Mouse (Mus musculus): ENCODE results near the gene Sass6. TPM values are rescaled to one million over a fixed set of nuclear protein-coding genes. Genes with fewer than 3 reads are reported as not detected.
"Not testable (repeated sequence)": the region's sequence is repeated elsewhere in the genome, so short reads cannot be mapped to it uniquely, and the experiment has no call there.

Sass6 gene
- total RNA-seq, 2 experiments from 2014 or later: 2.6 to 3.3 TPM

DNA sequence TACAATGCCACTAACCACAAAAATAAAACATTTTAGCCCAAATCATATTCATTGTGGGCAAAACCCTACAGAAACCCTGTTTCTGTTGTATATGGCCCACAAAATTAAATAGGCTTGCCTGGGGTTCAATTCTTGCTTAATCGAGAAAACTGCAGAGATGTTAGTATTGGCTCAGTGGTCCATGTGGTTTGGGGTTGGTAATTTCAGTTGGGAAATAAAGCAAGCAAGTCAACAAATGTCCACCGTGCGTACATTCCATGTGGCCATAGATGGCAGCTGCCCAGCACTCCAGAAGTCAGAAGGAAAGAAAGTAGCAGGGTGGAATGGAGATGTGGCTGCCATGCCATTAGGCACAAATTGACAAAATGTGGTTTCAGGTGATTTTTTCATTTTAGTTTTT is 38.2 kb downstream of the Sass6 start:
- DNase-seq: no peak

DNA sequence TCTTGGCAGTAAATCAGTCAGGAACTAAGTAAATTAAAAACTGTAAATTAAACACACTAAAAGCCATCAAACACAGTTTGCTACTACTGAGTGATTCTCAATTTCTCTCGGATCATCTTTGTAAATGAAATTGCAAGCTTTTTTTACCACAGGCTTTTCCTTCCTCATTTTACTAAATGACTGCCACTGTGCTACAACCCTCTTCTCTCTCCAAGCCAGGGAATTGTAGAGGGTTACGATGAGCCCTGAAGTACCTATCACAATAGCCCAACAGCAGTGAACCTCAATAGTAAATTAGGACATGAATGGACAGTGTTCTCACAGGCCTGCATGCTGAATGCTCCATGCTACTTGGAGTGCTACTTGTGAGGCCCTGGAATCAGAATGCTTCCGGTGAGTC is 39.3 kb downstream of the Sass6 start:
- no peak for DNase-seq

DNA sequence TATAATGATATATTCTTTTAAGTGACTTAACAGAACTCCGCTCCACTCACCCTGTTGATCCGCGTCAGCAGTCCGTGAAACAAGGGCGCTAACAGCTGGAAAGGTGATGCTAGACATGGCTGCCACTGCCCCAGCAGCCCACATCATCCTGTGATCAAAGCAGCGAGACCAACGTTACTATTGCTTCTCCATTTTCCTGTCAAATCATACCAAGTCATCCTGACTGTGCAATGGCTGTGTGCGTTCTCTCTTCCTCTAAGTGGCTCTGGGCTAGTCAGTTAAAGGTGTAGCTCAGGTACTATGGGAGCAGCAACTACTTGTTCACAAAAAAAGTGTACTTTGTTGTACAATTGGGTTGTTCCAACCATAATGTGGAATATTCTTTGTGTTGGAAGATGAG is 40.1 kb downstream of the Sass6 start:
- no peak for DNase-seq

DNA sequence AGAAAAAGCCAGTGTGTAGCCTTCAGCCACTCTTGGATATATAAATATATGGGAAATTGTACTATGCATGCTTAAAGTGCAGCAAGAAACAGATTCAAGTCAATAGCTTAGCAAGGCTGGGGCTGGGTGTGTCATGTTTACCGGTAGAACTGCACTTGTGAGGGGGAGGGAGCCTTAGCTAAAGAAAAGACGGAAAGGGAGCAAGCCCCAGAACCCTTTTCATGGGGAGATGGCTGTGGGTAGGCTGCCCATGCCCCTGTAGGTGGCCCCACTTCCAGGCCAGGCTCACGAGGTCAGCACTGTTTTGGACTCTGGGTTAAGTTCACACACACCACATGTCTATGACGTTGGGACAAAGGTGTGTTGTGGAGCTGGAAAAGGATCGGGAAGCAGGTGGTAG is 41.0 kb downstream of the Sass6 start:
- DNase-seq: no peak

DNA sequence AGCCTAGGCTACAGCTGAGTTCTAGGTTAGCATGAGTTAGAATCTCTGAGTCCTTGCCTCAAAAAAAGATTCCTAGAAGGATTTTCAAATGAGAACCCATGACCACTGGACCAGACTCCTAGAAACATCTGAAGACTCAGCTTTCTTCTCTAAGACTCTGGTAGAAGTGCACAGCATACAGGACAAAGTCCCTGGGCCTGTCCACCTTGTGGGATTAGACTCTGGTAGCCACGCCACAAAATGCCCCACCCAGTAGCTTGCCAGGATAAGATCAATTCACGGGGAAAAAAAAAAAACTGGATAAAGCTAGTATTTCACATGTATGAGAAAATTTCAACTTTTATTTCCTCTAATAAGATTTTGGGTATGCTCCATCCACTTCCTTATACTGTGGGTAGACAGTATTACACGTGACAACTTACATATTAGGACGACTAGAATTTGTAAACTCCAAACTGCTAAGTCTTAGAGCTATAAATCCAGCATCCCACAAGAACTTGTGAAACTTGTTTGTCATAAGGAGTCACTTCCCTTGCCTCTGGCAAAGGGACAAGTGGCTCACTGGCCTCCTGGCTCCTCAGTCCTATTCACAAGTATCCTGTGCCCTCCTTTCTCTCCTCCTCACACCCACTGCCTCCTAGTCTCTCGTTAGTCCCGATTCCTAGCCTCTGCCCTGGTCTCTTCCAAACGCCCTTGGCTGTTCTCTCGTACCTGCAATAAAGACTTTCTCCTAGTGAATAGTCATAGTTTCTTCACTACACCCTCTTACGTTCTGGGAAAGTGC is 43.1 kb downstream of the Sass6 start:
- DNase-seq: no peak

DNA sequence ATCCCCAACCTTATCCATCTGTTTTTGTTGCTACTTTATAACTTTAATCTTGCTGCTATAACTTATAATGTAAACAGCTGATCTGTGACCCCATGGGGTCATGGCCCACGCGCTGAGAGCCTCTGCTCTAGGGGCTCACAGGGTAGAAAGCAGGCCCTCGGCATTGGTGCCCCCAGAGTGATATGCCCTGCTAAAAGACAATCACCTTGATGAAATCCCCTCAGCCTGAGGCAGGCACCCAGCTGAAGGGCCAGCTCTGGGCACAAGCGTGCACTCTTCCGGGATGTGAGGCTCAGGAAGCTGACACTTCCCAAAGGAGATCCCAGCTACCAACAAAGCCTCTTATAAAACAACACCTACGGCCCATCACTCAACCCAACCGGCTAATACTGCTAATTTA is 43.8 kb downstream of the Sass6 start:
- no peak for DNase-seq

DNA sequence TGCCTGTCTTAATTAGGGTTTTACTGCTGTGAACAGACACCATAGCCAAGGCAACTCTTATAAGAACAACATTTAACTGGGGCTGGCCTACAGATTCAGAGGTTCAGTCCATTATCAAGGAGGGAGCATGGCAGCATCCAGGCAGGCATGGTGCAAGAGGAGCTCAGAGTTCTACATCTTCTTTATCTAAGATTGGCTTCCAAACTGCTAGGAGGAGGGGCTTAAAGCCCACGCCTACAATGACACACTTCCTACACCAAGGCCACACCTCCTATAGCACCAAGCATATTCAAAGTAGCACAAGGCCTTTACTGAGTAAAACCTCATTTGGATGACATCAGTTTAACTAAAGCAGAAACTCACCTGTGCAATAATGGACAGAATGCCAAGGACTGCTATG is 45.2 kb downstream of the Sass6 start:
- DNase-seq: no peak

DNA sequence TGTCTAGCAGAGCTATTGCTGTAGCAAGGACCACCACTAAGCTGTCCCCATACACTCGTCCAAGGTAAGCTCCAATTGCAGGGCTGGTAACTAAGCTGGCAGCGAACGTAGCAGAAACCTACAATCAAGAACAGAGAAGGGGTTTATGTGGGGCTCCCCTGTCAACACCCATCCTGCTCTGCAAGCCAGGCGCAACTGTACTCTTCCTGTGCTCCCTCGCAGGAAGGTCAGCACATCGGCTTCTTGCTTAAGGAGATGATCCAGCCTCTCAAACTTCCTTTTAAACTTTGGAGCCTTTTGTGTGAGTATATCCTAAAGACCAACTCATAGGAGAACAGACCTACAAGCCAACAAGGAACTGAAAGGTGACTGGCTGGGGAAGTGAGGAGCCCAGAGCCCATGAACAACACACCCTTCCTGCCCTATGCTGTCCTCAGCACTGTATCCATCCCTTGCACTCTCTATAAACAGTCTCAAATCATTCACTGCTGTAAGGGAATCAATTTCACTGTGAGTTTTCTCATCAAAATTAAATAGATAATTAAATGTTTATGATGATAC is 47.1 kb downstream of the Sass6 start:
- DNase-seq: no peak

DNA sequence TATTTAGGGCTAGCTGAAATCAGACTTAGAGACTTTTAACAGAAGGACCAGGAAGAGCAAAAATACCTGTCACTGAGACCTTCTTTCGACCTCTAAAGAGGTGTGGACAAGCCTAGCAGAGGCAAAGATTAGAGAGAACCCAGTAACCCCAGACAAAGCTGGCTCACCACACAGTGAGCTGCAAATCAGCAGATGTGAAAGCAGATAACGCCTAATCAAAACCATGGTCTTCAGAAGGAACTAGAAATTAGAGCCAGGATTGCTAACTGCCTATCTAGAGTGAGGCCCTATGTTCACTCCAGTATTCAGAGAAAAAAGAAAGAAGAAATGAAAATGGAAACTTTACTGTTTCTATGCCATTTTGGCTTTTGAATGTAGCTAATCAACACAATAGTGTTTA is 47.6 kb downstream of the Sass6 start:
- DNase-seq: no peak

DNA sequence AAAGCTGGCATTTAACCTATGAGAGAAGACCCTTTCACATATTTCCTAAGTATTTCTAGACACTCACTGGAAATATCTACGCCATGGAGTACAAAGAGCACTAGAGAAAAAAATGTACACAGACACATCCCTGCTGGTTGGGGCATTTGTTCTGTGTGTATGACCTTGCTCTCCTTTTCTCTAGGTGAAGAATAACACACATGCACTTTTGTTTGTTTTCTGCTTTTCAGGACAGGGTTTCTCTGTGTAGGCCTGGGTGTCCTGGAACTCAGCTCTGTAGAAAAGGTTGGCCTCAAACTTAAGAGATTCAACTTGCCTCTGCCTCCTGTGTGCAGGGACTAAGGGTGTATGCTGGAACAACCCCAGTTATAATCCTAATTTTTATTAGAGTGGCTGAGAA is 51.6 kb downstream of the Sass6 start:
- DNase-seq: no peak

DNA sequence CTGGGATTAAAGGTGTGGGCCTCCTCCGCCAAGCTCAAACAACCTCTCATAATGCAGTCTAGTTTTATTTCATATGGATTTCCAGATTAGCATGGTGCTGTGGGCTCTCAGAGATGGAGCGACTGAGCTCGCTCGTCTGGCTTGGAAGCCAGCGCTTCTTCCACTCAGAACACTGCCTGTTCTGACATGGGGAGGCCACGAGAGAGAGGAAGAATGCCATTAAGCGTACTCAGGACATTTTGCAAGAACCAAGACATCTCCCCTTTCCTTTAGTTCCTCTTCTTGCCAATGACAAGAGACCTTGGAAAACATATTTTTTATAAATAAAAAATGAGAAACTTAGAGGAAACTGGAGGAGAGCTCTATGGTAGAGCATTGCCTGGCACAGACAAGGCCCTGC is 54.0 kb downstream of the Sass6 start:
- no peak for DNase-seq

DNA sequence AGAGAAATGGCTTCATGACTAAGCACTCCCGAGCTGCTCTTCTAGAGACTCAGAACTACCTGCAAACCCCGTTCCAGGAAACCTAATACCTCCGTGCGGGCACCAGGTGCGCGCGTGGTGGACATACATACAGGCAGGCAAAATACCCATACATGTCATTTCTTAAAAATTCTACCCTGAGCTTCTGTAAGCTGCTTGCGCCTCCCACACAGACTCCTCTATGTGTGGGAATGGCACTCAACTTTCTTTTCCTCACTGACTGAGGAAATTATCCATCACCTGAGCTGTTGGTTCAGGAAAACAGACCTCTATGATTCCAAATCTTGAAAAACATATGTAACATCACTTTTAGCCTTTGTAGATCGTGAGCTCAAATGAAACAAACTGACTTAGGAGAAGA is 55.9 kb downstream of the Sass6 start:
- no peak for DNase-seq

DNA sequence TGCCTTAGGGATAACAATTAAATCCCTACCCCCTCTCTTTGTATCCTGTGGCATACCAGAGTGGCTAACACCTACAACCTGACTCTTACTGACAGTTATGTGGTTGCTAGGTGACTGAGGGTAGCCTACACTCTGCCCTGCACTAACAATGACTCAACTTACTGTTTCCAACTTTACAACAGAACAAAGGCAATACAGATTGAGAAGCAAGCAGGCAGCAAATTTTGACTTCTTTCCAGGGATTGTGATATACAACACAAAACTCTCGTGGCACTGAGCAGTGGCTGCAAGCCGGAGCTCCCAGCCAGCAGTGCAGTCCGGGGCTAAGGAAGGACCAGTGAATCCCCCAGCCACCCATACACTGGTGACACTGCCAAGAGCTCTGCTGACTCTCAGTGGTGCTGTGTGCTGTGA is 57.3 kb downstream of the Sass6 start:
- DNase-seq: no peak

DNA sequence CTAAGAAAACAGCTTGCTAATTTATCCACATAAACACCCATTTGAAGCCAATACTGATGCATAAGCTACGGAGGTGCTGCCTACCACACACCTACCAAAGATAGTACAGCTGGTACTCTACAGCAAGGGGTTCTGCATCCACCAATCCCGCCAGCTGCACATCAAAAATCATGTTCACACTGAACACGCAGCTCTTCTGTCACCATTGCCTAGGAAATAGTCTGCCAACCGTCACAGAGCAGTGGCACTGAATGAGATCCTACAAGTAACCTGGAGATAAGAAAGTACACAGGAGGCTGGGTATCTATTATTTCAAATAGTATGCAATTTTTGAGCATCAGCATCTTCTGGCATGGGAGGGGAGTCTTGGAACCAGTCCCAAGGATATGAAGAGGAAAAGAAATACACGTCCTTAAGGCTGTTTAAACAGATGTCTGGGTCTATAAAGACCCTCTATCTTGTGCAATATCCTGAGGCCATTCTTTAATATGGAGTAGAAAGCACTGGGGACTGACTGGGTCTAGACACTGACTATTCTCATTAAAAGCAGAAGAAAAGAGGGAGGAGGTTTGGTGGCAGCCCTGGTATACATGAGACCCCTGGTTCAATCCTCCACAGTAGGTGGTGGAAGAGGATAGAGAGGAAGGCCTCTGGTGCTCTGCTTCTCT is 58.6 kb downstream of the Sass6 start:
- DNase-seq: no peak

DNA sequence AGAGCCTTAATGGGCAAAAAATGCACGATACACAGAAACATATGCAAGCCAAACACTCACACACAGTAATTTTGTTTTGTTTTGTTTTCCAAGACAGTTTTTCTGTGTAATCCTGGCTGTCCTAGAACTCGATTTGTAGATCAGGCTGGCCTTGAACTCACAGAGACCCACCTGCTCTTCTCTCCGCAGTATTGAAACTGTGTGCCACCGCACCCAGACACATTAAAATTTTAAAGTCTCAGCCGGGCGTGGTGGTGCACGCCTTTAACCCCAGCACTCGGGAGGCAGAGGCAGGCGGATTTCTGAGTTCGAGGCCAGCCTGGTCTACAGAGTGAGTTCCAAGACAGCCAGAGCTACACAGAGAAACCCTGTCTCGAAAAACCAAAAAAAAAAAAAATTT is 59.3 kb downstream of the Sass6 start:
- DNase-seq: not testable (repeated sequence)

DNA sequence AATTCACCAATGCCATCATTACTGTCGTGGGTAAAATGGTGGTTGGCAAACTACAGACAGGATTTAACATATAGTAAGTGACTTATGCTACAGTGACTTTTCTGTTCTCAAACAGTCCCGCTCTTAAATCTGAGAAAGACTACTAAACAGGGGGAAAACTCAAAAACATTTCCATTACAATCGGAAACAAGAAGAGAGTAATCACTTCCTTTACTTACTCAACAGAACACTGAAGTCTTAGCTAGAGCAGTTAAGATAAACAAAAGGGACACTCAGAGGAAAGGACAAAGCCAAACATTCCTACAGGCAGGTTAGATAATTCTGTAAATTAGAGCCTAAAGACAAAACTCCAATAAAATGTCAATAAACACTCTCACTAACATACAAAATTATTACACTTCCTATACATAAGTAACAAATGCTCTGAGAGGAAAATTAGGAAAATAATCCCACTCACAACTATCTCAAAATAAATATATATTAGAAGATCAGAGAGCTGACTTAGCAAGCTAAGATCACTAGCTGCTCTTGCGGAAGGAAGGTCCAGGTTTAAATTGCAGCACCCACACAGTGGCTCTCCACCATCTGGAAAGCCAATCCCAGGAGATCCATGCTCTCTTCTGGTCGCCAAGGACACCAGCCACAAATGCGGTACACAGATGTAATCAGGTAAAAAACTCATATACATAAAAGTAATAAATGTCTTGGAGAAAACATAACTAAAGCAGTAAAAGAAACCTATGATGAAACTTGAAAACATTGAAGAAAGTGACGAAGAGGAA is 61.6 kb downstream of the Sass6 start:
- DNase-seq: no peak

DNA sequence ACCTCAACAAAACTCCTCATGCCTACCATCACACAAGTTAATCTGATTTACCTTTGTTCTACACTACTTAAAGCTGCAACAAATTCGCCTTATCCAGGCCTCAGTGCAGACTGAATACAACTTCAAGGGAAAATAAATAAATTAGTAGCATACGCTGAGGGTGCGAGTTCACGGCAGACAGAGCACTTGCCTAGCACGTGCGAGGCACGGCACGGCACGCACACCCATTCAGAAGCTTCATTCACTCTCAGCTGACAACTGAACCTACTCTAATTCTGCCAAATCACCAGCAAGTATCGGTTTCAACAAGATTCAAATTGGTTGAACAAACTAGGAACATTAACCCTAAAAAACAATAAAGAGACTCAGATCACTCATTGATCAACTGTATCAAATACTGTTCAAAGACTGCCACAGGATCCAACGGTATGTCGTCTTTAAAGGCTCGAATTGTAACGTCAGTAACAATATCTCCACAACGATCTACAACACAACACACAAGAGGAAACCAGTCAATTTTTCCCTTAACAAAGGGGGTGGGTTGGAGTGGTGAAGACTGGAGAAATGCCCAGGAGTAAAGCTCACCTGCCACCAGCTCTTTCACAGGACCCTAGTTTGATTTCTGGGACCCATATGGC is 64.3 kb downstream of the Sass6 start:
- DNase-seq: no peak

DNA sequence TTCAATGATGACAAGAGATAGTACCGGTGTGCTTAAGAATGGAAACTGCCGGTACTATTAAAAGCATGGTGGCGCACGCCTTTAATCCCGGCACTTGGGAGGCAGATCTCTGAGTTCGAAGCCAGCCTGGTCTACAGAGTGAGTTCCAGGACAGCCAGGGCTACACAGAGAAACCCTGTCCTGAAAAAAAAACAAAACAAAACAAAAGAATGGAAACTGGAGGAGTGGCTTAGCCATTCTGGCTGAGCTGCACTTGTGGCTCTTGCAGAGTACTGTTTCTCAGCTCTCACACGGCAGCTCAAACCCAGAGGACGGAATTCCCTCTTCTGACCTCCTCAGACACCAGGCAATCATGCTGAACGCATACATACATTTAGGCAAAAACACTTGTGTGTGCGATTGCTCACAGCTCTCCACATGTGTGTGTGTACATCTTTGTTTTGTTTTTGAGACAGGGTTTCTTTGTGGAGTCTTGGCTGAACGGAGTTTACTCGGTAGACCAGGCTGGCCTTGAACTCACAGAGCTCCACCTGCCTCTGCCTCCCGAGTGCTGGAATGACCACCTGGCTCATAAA is 65.2 kb downstream of the Sass6 start:
- DNase-seq: no peak

DNA sequence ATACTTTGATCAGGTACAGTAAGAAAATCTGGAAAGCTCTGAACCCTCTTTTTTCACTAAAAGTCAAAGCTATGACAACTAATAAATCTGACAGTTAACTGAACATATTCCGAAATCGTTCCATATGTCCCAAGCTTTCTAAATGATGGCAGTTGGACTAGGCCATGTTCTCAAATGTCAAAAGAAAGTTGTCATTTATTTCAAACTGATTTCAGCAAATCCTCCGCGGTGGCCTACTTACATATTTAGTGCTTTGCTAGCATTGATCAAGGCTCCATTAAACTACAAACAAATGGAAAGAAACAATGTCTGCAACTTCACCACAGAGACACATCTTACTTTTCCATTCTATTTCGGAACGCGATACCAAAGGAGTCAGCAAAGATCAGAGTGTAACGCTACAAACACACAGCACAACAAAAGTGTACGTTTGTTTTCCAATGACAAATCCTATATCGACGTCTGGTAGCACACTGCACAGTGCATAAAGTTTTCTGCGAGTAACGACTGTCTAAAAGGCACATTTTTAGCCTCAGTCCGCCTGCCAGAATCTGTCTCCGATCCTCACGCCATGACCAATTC is 66.6 kb downstream of the Sass6 start:
- no peak for DNase-seq

DNA sequence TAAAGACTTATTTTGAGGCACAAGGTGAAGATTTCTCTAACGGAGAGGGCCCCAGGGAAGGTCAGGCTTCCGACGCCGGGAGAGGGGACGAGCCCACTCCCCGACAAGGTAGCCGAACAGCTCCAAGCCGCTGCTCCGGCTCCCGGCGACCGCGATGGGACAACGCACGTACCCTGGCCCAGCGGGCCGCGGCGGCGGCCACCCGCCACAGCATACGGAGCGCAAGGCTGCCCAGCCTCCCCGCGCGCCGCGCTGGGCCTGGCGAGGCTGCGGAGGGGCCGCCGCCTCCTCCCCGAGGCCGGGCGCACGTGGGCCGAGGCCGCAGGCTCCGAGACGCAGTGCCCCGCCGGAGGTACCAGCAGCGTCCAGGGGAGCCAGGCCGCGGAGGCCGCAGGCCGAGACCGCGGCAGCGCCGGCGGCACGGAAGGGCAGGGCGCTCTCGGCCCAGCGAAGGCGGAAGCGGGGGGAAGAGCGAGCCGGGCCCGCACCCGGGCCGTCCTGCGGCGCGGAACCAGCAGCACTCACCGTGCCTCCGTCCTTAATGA is 67.2 kb downstream of the Sass6 start:
- peak in 1 of 2 experiments; percentile 75 for DNase-seq

DNA sequence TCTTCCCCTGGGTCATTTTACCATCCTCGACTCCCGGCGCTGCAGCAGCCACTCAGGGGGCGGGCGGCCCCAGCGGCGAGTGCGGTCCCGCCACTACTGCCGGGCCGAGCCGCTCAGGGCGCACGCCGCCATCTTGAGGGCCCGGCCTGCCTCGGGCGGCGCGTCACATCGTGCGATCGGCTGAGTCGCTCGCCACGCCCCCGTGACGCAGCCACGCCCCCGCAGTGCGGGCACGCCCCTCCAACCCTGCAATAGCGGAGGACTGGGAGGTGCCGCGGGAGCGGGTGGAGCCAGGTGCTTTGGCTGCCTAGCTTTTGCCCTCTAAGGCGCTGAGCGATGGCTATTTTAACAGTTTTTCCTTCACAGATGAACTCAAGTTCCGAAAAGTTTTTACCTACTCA is 67.7 kb downstream of the Sass6 start, which contains the start of gene Mfsd14a:
Mfsd14a (minus strand) TSS at position 215 of the 401 bp plus-strand sequence.
- DNase-seq: peak; percentile 100
